Mouse (Mus musculus) brain, embryonic 14.5 days (tissue): ENCODE data around the gene Dnajc12. TPM values are rescaled to one million over a fixed set of nuclear protein-coding genes. Genes with fewer than 3 reads are reported as not detected.
"Not testable (repeated sequence)": the region's sequence is repeated elsewhere in the genome, so short reads cannot be mapped to it uniquely, and the experiment has no call there.

Experiments
- DNase-seq: peaks from one replicate; pipeline ENCODE4 v3.0.0-alpha.2; 2011; ENCODE audit warnings: low read depth
- CTCF ChIP-seq: fragments of 200-500 bp; IDR thresholded peaks from 2 replicates; pipeline ENCODE4 v1.5.1; 2012; ENCODE audit warnings: inconsistent platforms, mild to moderate bottlenecking, moderate library complexity, borderline replicate concordance; ENCODE audit not compliant: insufficient read depth, insufficient read length; ENCODE audit errors: extremely low read depth
- POLR2A ChIP-seq: fragments of 200-500 bp; IDR thresholded peaks from 2 replicates; pipeline ENCODE4 v1.6.1; 2012; ENCODE audit warnings: mild to moderate bottlenecking, inconsistent platforms, borderline replicate concordance; ENCODE audit not compliant: poor library complexity, insufficient read depth, insufficient read length, severe bottlenecking; ENCODE audit errors: extremely low read depth
- polyA plus RNA-seq: library from polyadenylated mRNA; depleted of rRNA; stranded (reverse); fragments of >200 nt; gene quantifications from 2 replicates; pipeline ENCODE4 v1.2.3, GENCODE M21; 2012

Dnajc12 gene
- polyA plus RNA-seq, 1 experiment: 11.5 TPM

- no peak for TF ChIP-seq CTCF
- TF ChIP-seq POLR2A: no peak
- no peak for DNase-seq
Observed at GRCm38 (mm10) chr10:63360502-63360901, 21.7 kb upstream of the Dnajc12 start.

- TF ChIP-seq CTCF (no peak), POLR2A (no peak)
- no peak for DNase-seq
Observed at GRCm38 (mm10) chr10:63365918-63366455, 16.3 kb upstream of the Dnajc12 start.

DNA sequence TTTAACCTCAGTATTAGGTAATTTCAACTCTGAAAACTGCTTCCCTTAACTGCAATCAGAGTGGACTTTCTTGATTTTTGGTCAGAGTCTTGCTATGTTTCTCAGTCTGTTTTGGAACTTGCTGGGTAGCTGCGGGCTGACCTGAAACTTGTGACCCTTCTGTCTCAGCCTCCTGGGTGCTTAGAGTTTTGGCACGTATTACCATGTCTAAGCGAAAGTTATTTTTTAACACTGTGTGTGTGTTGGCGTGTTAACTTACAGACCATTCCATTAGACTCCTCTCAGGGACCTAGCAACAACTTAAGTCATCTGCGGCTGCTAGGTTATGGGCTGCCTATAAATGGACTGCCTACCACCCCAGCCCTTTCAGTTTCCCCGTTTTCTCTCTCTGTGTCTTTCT lies 14.9 kb upstream of the Dnajc12 start:
- no peak for DNase-seq

DNA sequence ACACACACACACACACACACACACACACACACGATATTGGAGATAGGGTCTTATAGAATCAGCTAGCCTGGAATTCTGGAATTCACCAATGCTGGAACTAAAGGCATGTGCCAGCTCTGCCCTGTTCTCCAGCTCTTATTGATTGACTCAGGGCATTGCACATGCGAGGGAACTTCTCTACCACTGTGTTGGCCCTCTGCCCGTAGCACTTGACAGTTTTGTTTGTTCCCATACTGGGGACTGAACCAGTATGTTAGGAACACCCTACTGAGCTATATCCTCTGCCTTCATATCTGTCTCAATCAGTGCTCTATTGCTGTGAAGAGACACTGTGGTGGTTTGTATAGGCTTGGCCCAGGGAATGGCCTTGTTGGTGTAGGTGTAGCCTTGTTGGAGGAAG lies 14.2 kb upstream of the Dnajc12 start:
- no peak for DNase-seq
- TF ChIP-seq POLR2A (no peak), CTCF (no peak)

More for the DNA sequence above, 14.9 kb upstream of the Dnajc12 start:
- TF ChIP-seq CTCF: no peak
- TF ChIP-seq POLR2A: no peak

GRCm38 (mm10) chr10:63376303-63376702 lies 5.9 kb upstream of the Dnajc12 start:
- TF ChIP-seq POLR2A (no peak), CTCF (no peak)
- no peak for DNase-seq

- TF ChIP-seq CTCF (peak; percentile 74; the same call in 1 of the 2 replicates), POLR2A (no peak)
Observed at GRCm38 (mm10) chr10:63377468-63377867, 4.8 kb upstream of the Dnajc12 start.

GRCm38 (mm10) chr10:63378948-63379680 lies 3.1 kb upstream of the Dnajc12 start:
- no peak for TF ChIP-seq POLR2A
- DNase-seq: no peak

More at GRCm38 (mm10) chr10:63377468-63377867, 4.8 kb upstream of the Dnajc12 start:
- peak; percentile 74 for DNase-seq

GRCm38 (mm10) chr10:63381498-63382280 lies 554 bp upstream of the Dnajc12 start, which contains the start of gene Sirt1:
TSS of gene Sirt1 (minus strand) at chr10:63381704.
- peak; percentile 15 for DNase-seq
- TF ChIP-seq POLR2A (no peak), CTCF (no peak)

DNA sequence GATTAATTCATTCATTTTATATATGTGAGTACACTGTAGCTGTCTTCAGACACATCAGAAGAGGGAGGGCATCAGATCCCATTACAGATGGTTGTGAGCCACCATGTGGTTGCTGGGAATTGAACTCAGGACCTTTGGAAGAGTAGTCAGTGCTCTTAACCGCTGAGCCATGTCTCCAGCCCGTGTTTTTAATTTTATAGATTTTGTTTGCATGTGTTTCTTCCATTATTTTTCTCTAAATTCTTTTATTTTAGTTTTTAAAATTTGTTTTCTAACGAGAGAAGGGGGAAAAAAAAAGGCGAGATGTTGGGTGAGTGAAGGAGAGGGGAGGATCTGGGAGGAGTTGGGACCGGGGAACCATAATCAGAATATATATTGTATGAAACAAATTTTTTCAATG lies 3.7 kb downstream of the Dnajc12 start:
- DNase-seq: not testable (repeated sequence)

GRCm38 (mm10) chr10:63386444-63386843 lies 4.2 kb downstream of the Dnajc12 start:
- no peak for TF ChIP-seq CTCF
- peak; percentile 24; the same call in 1 of the 2 replicates for TF ChIP-seq POLR2A
- DNase-seq: peak; percentile 96

DNA sequence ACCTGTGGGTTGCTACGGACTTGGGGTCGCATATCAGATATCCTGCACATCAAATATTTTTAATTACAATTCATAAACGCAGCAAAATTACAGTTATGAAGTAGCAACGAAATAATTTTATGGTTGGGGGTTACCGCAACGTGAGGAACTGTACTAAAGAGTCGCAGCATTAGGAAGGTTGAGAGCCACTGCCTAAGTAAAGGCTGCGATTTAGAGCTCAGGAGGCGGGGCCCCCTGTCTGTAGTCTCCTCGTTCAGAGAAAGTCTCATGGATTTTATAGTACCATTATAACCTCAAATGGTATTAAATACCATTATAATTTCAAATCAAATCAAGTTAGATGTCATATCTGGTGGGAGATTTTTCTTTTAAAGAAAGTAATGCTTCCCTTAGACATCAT lies 4.7 kb downstream of the Dnajc12 start:
- DNase-seq: peak; percentile 37
- TF ChIP-seq CTCF (no peak), POLR2A (no peak)
